Mouse (Mus musculus) CD4-positive, CD25-positive, alpha-beta regulatory T cell, adult 2 months (primary cell): Measurements from ENCODE around the gene Klf15.

ENCODE experiments used
- DNase-seq: peaks from one replicate; pipeline ENCODE4 v3.0.0-alpha.2; 2012; ENCODE audit warnings: low read depth, low spot score

The Klf15 gene

GRCm38 (mm10) chr6:90463890-90464421 is 1.6 kb downstream of the Klf15 start:
- no peak for DNase-seq

- DNase-seq, result no peak
Observed at GRCm38 (mm10) chr6:90465028-90465640, 2.8 kb downstream of the Klf15 start.

DNA sequence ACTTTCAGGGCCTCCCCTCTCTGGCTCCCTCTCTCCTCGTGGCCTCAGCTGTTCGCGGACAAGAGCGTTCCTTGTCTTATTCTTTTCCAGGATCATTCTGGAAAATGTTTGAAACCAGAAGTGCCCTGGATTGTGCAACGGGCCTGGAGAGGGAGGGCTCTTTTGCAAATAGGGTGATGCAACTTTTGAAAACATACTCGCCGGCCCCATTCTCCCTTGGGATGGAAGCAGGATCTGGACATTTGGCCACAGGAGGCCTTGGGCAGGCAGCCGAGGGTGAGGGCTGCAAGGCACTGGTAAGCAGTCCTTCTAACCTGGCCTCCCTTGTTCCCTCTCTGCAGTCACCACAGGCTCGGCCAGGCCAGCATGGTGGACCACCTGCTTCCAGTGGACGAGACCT is 3.7 kb downstream of the Klf15 start:
- no peak for DNase-seq

- DNase-seq, result no peak
Observed at GRCm38 (mm10) chr6:90466847-90467410, 4.6 kb downstream of the Klf15 start.

- no peak for DNase-seq
Observed at GRCm38 (mm10) chr6:90468216-90468615, 5.8 kb downstream of the Klf15 start.

DNA sequence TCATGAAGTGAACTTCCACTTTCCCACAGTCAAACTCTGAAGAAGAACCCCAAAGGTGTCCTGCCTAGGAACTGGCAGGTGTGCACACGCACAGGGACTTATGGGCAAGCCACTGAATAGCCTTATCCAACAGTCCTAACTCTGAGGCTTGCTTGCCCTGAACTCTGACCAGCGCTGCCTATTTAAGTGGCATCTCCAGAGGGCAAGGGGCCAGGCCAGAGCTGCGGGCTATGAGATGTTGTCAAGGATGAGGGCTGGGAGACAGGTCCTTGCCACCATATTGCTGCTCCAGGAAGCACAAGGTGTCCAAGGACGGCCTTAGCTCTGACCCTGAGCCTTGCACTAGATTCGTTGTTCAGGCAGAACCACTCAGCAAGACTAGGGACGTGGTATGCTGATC is 6.7 kb downstream of the Klf15 start:
- DNase-seq, result no peak

- DNase-seq, result no peak
Observed at GRCm38 (mm10) chr6:90470255-90470654, 7.9 kb downstream of the Klf15 start.

DNA sequence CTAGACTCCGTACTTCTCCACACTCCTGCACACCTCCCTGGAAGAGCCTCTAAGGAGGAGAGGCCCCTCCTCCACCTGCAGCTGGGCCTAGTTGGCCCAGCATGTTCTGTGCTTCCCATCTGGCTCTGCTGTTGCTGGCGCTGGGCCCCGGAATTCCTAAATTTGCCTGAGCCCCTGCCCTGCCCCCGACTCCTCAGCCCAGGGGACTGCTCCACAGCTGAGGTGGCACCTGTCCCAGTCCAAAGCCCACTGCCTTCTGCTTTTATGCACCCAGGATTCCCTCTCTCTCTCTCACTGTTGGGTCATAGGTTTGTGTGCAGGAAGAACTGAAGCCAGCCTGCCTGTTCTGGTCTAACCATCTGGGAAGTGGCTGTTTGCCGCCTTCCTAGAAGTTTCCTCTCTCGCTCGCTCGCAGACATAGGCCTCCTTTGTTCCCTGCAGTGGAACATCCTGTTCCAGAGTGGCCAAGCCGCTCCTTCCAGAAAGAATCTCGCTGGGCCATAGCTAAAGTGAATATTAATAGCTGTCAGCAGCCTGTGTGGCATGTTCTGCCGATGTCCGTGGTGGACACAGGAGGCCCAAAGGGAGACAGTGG is 8.7 kb downstream of the Klf15 start:
- DNase-seq, result no peak

DNA sequence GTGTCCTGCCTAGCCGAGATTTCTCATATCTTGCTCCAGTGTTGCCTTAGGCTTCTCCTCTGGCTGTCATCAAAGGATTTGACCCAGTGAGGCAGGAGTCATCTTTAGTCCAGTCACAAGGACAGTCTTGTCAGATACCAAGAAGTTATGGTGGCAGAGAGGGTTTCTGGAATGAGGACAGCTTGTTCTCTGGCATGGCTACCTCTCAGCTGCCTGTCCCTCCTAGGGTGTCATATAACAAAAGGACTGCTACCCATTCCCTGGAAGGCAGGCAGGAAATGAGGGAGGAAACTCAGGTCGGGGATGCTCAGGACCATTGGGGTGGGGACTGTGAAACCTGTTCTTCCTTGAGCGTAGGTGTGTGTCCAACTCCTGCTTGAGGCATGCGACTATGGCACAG is 9.7 kb downstream of the Klf15 start:
- no peak for DNase-seq

GRCm38 (mm10) chr6:90472697-90473096 is 10.3 kb downstream of the Klf15 start:
- no peak for DNase-seq

DNA sequence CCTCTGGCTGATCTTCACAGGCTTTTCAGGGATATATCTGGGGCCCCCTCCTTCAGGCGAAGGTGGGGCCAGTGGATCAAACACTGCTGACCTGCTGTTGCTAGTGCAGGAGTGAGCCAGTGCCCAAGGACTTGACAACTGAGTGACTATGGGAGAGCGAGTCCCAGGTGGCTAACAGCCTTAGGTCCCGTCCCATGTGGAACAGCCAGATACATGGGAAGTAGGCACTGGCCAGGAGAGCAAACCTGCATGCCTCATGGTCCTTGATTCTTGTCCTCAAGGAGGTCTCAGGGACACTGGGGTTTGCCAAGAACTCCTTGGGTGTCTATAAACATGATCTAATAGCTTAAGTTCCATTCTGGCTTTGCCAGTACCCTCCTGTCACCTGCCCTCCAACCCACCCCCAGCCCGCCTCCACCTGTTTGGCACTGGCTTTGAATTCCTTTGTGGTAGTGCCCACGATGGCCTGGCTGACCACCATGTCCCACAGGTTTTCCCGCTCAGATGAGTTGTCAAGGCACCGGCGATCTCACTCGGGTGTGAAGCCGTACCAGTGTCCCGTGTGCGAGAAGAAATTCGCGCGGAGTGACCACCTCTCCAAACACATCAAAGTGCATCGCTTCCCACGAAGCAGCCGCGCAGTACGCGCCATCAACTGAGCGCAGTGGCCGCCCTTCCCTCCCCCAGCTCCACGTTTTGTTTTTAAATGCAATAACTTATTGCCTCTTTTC is 11.4 kb downstream of the Klf15 start:
- DNase-seq, result no peak

DNA sequence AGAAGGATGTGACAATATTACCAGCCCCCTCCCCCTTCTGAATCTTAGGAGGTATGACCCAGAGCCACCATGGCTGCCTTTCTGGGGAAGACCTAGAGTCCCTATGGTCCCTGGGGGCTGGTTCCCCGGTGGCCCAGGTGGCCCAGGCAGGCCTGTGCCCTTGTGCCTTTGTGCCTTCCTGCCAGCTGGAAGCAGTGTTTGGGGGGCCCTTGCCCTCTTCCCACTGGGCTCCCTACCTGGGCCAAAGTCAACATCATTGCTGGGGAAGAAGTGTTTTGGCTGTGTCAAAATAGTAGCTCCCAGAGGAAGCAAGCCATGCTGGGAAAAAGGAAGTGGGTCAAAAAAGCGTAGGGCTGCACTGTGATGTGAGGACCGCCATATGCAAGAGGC is 12.0 kb downstream of the Klf15 start:
- DNase-seq, result no peak

- DNase-seq, result no peak
Observed at GRCm38 (mm10) chr6:90475176-90475853, 12.9 kb downstream of the Klf15 start.

DNA sequence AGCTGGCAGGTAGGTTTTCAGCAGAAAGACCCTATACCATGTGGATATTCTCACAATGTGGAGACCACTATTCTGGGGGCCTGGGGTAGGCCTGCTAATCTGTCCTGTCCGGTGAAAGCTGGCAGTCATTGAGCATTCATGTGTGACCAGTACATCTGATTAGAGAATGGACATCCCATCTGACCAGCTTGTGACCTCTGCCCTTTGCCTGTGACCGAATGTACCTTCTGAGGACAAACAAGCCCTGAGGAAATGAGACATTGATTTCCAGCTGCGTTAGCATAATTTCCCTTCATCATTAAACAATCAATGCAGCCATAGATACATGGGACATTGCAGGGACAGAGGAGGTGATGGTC is 13.5 kb downstream of the Klf15 start:
- no peak for DNase-seq

- DNase-seq, result no peak
Observed at GRCm38 (mm10) chr6:90476941-90477518, 14.7 kb downstream of the Klf15 start.

- no peak for DNase-seq
Observed at GRCm38 (mm10) chr6:90484249-90484648, 21.9 kb downstream of the Klf15 start.

DNA sequence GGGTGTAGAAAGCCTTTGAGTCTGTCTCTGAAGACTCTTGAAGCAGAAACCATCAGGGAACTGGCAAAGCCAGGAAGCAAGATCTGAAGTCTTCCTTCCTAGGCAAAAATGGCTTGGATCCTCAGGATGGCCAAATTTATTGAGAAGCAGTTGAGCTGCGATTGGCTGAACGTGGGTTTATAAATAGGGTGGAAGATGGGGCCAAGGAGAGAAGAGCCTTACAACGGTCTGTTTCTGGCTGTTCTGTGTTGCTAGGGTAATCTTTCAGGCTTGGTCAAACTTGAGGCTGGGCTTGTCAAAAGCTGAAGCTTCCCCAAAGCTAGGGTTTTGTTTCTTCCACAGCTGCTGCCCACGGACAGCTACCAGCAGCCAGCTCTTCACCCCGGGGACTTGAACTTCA is 22.5 kb downstream of the Klf15 start:
- no peak for DNase-seq

- DNase-seq, result no peak
Observed at GRCm38 (mm10) chr6:90486176-90486921, 24.0 kb downstream of the Klf15 start, which contains the start of gene Aldh1l1. Aldh1l1 (plus strand) TSS chr6:90486427.

DNA sequence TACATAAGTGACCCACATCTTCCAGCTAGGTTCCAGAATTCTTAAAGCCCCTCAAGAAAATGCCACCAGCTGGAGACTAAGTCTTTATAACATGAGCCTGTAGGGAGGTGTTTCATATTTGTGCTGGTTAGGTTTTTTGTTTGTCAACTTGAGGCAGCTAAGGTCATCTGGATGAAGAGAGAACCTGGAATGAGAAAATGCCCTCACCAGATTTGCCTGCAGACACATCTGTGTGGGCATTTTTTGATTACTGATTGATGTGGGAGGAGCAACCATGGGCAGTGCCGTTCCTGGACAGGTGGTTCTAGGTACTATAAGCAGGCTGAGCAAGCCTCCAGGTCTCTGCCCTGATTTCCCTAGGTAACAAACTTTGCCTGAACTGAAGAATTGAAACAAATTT is 25.2 kb downstream of the Klf15 start:
- DNase-seq, result no peak

GRCm38 (mm10) chr6:90489532-90489931 is 27.2 kb downstream of the Klf15 start:
- no peak for DNase-seq

DNA sequence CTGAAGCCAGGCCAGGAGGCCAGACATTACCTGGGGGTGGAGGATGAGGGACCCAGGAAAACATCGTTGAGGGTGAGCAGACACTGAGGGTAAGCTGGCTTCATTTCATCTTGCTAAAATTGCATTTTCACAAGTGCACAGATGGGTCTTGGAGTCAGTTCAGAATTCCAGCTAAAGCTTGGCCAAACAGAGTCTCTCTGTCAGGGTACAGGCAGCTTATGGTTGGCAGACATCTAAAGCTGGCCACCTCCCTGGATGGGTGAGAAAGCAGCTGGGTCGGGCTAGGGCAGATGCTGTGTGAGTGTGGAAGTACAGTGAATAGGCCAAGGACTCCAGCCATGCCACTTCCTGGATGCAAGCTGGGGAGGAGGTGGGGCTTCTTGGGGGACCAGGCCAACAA is 28.6 kb downstream of the Klf15 start:
- DNase-seq, result no peak
